Mouse (Mus musculus): ENCODE data around the gene Carnmt1. TPM values are rescaled to one million over a fixed set of nuclear protein-coding genes. Genes with fewer than 3 reads are reported as not detected.

Gene Carnmt1
- polyA plus RNA-seq, 1 experiment, result 3.1 TPM

DNA sequence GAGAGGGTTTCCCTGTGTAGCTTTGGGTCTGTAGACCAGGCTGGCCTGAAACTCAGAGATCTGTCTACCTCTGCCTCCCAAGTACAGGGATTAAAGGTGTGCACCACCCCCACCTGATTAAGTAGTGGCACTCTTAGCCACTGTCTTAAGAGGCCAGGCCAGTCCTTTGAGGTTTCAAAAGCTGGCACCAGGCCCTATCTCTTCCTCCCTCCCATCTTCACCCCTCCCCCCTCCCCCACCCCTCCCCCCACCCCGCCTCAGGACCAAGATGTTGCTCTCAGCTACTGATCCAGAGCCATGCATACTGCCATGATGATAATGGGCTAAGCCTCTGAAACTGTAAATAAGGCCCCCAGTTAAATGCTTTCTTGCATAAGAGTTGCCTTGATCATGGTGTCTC lies 11.2 kb upstream of the Carnmt1 start:
- DNase-seq (ENCODE audit: low read depth in 1 of 2, low spot score in 2 of 2), result no peak

DNA sequence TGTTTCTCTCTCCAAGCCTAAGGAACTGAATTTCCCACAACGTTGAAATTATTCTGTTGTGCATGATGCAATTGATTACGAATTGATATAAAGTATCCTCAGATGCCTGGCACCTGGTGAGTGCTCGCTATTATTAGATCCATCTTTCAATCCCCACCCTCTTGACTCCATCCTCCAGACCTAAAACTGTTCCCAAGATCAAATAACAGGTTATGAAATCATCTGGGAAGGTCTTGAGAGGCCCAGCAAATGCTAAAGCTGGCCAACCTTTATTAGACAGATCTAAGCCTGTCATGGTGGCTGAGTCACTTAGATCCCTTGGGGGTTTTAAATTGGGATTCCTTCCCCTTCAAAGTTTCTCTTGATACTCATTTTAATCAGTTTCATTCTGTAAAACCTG lies 10.1 kb upstream of the Carnmt1 start:
- WGBS, result 88% methylated on average over 3 of the region's 3 CpGs
- DNase-seq (ENCODE audit: low read depth in 1 of 2, low spot score in 2 of 2), result no peak
- Histone ChIP-seq H3K36me3 (ENCODE audit: control insufficient read depth, insufficient read depth, low read length) (no peaks in the 10 kb centered on the region), H3K27ac (ENCODE audit: insufficient read depth, low read length) (no peak overlapping the region), H3K27me3 (ENCODE audit: control insufficient read depth, insufficient read depth, low read length) (no peaks in the 10 kb centered on the region), H3K4me3 (ENCODE audit: extremely low read depth, insufficient read depth, insufficient read length) (no peak overlapping the region), H3K4me1 (ENCODE audit: control insufficient read depth, insufficient read depth, insufficient read length) (no peaks in the 10 kb centered on the region)
- no peak for TF ChIP-seq POLR2A (IDR thresholded peaks at IDR 0.05; ENCODE audit: low read depth, low read length)
- TF ChIP-seq CTCF (IDR thresholded peaks at IDR 0.05; ENCODE audit: extremely low read depth, insufficient read depth, insufficient read length, insufficient replicate concordance), result no peak

More for the DNA sequence above, 11.2 kb upstream of the Carnmt1 start:
- H3K4me1 ChIP-seq (ENCODE audit: control insufficient read depth, insufficient read depth, insufficient read length), result no peaks in the 10 kb centered on the region
- no peak overlapping the region for H3K4me3 ChIP-seq (ENCODE audit: extremely low read depth, insufficient read depth, insufficient read length)
- 60% methylated on average over 1 of the region's 1 CpGs for WGBS
- no peaks in the 10 kb centered on the region for H3K36me3 ChIP-seq (ENCODE audit: control insufficient read depth, insufficient read depth, low read length)
- H3K27me3 ChIP-seq (ENCODE audit: control insufficient read depth, insufficient read depth, low read length), result no peaks in the 10 kb centered on the region
- H3K27ac ChIP-seq (ENCODE audit: insufficient read depth, low read length), result no peak overlapping the region
- TF ChIP-seq CTCF (IDR thresholded peaks at IDR 0.05; ENCODE audit: extremely low read depth, insufficient read depth, insufficient read length, insufficient replicate concordance), result no peak
- no peak for TF ChIP-seq POLR2A (IDR thresholded peaks at IDR 0.05; ENCODE audit: low read depth, low read length)

GRCm38 (mm10) chr19:18661683-18662082 lies 8.9 kb upstream of the Carnmt1 start:
- no peak for DNase-seq (ENCODE audit: low read depth in 1 of 2, low spot score in 2 of 2)
- H3K27me3 ChIP-seq (ENCODE audit: control insufficient read depth, insufficient read depth, low read length), result no peaks in the 10 kb centered on the region
- no peaks in the 10 kb centered on the region for H3K4me1 ChIP-seq (ENCODE audit: control insufficient read depth, insufficient read depth, insufficient read length)
- 33% methylated on average over 1 of the region's 1 CpGs for WGBS
- TF ChIP-seq CTCF (IDR thresholded peaks at IDR 0.05; ENCODE audit: extremely low read depth, insufficient read depth, insufficient read length, insufficient replicate concordance) (no peak), POLR2A (IDR thresholded peaks at IDR 0.05; ENCODE audit: low read depth, low read length) (no peak)
- no peaks in the 10 kb centered on the region for H3K36me3 ChIP-seq (ENCODE audit: control insufficient read depth, insufficient read depth, low read length)
- H3K4me3 ChIP-seq (ENCODE audit: extremely low read depth, insufficient read depth, insufficient read length), result no peak overlapping the region
- H3K27ac ChIP-seq (ENCODE audit: insufficient read depth, low read length), result no peak overlapping the region

GRCm38 (mm10) chr19:18663904-18664303 lies 6.7 kb upstream of the Carnmt1 start:
- no peak overlapping the region for H3K4me3 ChIP-seq (ENCODE audit: extremely low read depth, insufficient read depth, insufficient read length)
- TF ChIP-seq CTCF (IDR thresholded peaks at IDR 0.05; ENCODE audit: extremely low read depth, insufficient read depth, insufficient read length, insufficient replicate concordance), result no peak
- no peak for TF ChIP-seq POLR2A (IDR thresholded peaks at IDR 0.05; ENCODE audit: low read depth, low read length)
- DNase-seq (ENCODE audit: low read depth in 1 of 2, low spot score in 2 of 2), result peak in 1 of 2 experiments; percentile 33
- H3K27me3 ChIP-seq (ENCODE audit: control insufficient read depth, insufficient read depth, low read length), result no peaks in the 10 kb centered on the region
- 42% methylated on average over 2 of the region's 2 CpGs for WGBS
- no peaks in the 10 kb centered on the region for H3K4me1 ChIP-seq (ENCODE audit: control insufficient read depth, insufficient read depth, insufficient read length)
- H3K27ac ChIP-seq (ENCODE audit: insufficient read depth, low read length), result no peak overlapping the region
- H3K36me3 ChIP-seq (ENCODE audit: control insufficient read depth, insufficient read depth, low read length), result no peaks in the 10 kb centered on the region

- Histone ChIP-seq H3K27me3 (ENCODE audit: control insufficient read depth, insufficient read depth, low read length) (no peaks in the 10 kb centered on the region), H3K4me1 (ENCODE audit: control insufficient read depth, insufficient read depth, insufficient read length) (no peaks in the 10 kb centered on the region), H3K36me3 (ENCODE audit: control insufficient read depth, insufficient read depth, low read length) (no peaks in the 10 kb centered on the region), H3K27ac (ENCODE audit: insufficient read depth, low read length) (no peak overlapping the region), H3K4me3 (ENCODE audit: extremely low read depth, insufficient read depth, insufficient read length) (no peak overlapping the region)
- WGBS, result 96% methylated on average over 7 of the region's 7 CpGs
- no peak for DNase-seq (ENCODE audit: low read depth in 1 of 2, low spot score in 2 of 2)
- TF ChIP-seq CTCF (IDR thresholded peaks at IDR 0.05; ENCODE audit: extremely low read depth, insufficient read depth, insufficient read length, insufficient replicate concordance), result no peak
These were observed 3.6 kb upstream of the Carnmt1 start for GRCm38 (mm10) chr19:18666966-18667365.

- TF ChIP-seq POLR2A (IDR thresholded peaks at IDR 0.05; ENCODE audit: low read depth, low read length) (no peak), CTCF (IDR thresholded peaks at IDR 0.05; ENCODE audit: extremely low read depth, insufficient read depth, insufficient read length, insufficient replicate concordance) (no peak)
These were observed 1.0 kb upstream of the Carnmt1 start for GRCm38 (mm10) chr19:18669551-18669950.

GRCm38 (mm10) chr19:18671056-18671741 lies 635 bp downstream of the Carnmt1 start:
- DNase-seq (ENCODE audit: low read depth in 1 of 2, low spot score in 2 of 2), result peak; percentile 8 to 48
- Histone ChIP-seq H3K36me3 (ENCODE audit: control insufficient read depth, insufficient read depth, low read length) (no peaks in the 10 kb centered on the region), H3K27me3 (ENCODE audit: control insufficient read depth, insufficient read depth, low read length) (no peaks in the 10 kb centered on the region), H3K4me3 (ENCODE audit: extremely low read depth, insufficient read depth, insufficient read length) (peak overlapping the region; percentile 80), H3K27ac (ENCODE audit: insufficient read depth, low read length) (peak overlapping the region; percentile 40), H3K4me1 (ENCODE audit: control insufficient read depth, insufficient read depth, insufficient read length) (no peaks in the 10 kb centered on the region; the same call in 1 of the 2 replicates)
- under 1% methylated on average over 64 of the region's 64 CpGs for WGBS
- no peak for TF ChIP-seq CTCF (IDR thresholded peaks at IDR 0.05; ENCODE audit: extremely low read depth, insufficient read depth, insufficient read length, insufficient replicate concordance)
- TF ChIP-seq POLR2A (IDR thresholded peaks at IDR 0.05; ENCODE audit: low read depth, low read length), result no peak

More at GRCm38 (mm10) chr19:18669551-18669950, 1.0 kb upstream of the Carnmt1 start:
- 95% methylated on average over 7 of the region's 7 CpGs for WGBS
- Histone ChIP-seq H3K4me1 (ENCODE audit: control insufficient read depth, insufficient read depth, insufficient read length) (no peaks in the 10 kb centered on the region; the same call in 1 of the 2 replicates), H3K36me3 (ENCODE audit: control insufficient read depth, insufficient read depth, low read length) (no peaks in the 10 kb centered on the region), H3K27me3 (ENCODE audit: control insufficient read depth, insufficient read depth, low read length) (no peaks in the 10 kb centered on the region), H3K27ac (ENCODE audit: insufficient read depth, low read length) (no peak overlapping the region), H3K4me3 (ENCODE audit: extremely low read depth, insufficient read depth, insufficient read length) (no peak overlapping the region)
- DNase-seq (ENCODE audit: low read depth in 1 of 2, low spot score in 2 of 2), result no peak
